14 mouse cellular contexts compared by ENCODE assay signal in the genomic region with DNA sequence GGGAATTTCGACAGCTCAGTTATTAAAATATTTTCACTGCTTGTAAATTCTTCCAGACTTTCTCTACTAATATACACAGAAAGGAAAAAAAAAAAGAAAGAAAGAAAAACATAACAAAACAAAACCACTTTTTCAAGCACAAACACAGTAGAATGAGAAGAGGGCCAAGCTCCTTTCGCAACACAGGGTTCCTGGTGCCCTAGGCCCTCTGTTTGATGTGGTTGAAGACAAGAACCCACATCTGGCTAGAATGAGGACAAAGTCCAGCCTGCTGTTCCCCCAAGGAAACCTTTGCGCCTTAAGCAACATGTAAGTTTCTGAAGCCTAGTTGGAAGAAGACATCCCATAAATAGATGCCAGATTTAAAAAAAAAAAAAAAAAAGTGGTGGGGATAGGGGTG.
DNase-seq lines count a peak whose midpoint lies in the region.
"Had no signal": no experiment of that assay in that cellular context is flagged by ENCODE, and none has a peak within 500 bp of the region (broad histone marks: within the 10 kb centered on the region; RNA-seq: fewer than 3 reads in every experiment).

No protein-coding gene starts in this region.

- DNase-seq in kidney, adult 11 months = peak; percentile 10
- no peak for DNase-seq in kidney, adult 8-10 months
- DNase-seq in lung, adult 18-20 months = peak; percentile 30 to 40
- DNase-seq in lung, postnatal 4 days = no peak
- peak; percentile 81 for DNase-seq in 3T3-L1 (ENCODE audit: low read depth, low spot score)
- peak; percentile 38 for DNase-seq in gonadal fat pad, adult 2 months (ENCODE audit: low read depth)
- no peak for DNase-seq in cerebellum, adult 11-12 months
- no peak for DNase-seq in right cerebral cortex, postnatal 14 days
- DNase-seq: adrenal gland, adult 2 months; cerebellum, adult 8-10 months; gastrocnemius, postnatal 14 days; kidney, postnatal 4 days; layer of hippocampus, adult 9-11 months; right cerebral cortex, postnatal 25 days had no signal

Comparison
In these comparisons a context has a peak if more than half of its experiments do, and no peak if none do; other contexts are left out.
1. DNase-seq: peak in kidney, adult 11 months (single experiment), lung, adult 18-20 months (2 of 2), 3T3-L1 (single experiment) and gonadal fat pad, adult 2 months (single experiment); none in kidney, adult 8-10 months (0 of 2), lung, postnatal 4 days (0 of 2), cerebellum, adult 11-12 months (single experiment) and right cerebral cortex, postnatal 14 days (single experiment).